Mouse (Mus musculus) spleen, adult 12 weeks (tissue): ENCODE measurements around the gene Nfs1.
"Not testable (repeated sequence)": the region's sequence is repeated elsewhere in the genome, so short reads cannot be mapped to it uniquely, and the experiment has no call there.

Experiments
- DNase-seq: peaks from one replicate; pipeline ENCODE4 v3.0.0; 2022; ENCODE audit warnings: low spot score

Gene Nfs1

GRCm38 (mm10) chr2:156145486-156146130, 1.6 kb upstream of the Nfs1 start:
- DNase-seq, result no peak

GRCm38 (mm10) chr2:156143367-156143766, 619 bp downstream of the Nfs1 start:
- DNase-seq, result peak; percentile 8

GRCm38 (mm10) chr2:156142820-156143219, 1.2 kb downstream of the Nfs1 start:
- no peak for DNase-seq

GRCm38 (mm10) chr2:156135695-156136094, 8.3 kb downstream of the Nfs1 start:
- DNase-seq, result no peak

- DNase-seq, result no peak
Measured at GRCm38 (mm10) chr2:156134161-156134560, 9.8 kb downstream of the Nfs1 start.

GRCm38 (mm10) chr2:156126992-156127391, 17.0 kb downstream of the Nfs1 start, which contains the start of gene Gm28036:
Gene Gm28036, minus strand, starts transcription at chr2:156127092.
- no peak for DNase-seq

GRCm38 (mm10) chr2:156123731-156124130, 20.3 kb downstream of the Nfs1 start:
- no peak for DNase-seq

- no peak for DNase-seq
Measured at GRCm38 (mm10) chr2:156119566-156119965, 24.4 kb downstream of the Nfs1 start.

- DNase-seq, result not testable (repeated sequence)
Measured at GRCm38 (mm10) chr2:156112080-156112423, 31.9 kb downstream of the Nfs1 start.

- DNase-seq, result peak; percentile 87
Measured at GRCm38 (mm10) chr2:156111358-156112079, 32.5 kb downstream of the Nfs1 start, which contains the start of the genes Cpne1 and Rbm12. Gene Cpne1, minus strand, starts transcription at chr2:156111965. Gene Rbm12, minus strand, starts transcription at chr2:156111978.

GRCm38 (mm10) chr2:156110627-156111357, 33.2 kb downstream of the Nfs1 start:
- DNase-seq, result peak; percentile 10

- DNase-seq, result no peak
Measured at GRCm38 (mm10) chr2:156091926-156092325, 52.1 kb downstream of the Nfs1 start.

GRCm38 (mm10) chr2:156089799-156090198, 54.2 kb downstream of the Nfs1 start:
- no peak for DNase-seq

GRCm38 (mm10) chr2:156087391-156088110, 56.4 kb downstream of the Nfs1 start:
- DNase-seq, result no peak

- no peak for DNase-seq
Measured at GRCm38 (mm10) chr2:156084541-156084940, 59.4 kb downstream of the Nfs1 start.

GRCm38 (mm10) chr2:156080391-156080790, 63.6 kb downstream of the Nfs1 start:
- DNase-seq, result no peak

- DNase-seq, result no peak
Measured at GRCm38 (mm10) chr2:156079674-156080073, 64.3 kb downstream of the Nfs1 start.

- DNase-seq, result no peak
Measured at GRCm38 (mm10) chr2:156079183-156079560, 64.8 kb downstream of the Nfs1 start.

- DNase-seq, result no peak
Measured at GRCm38 (mm10) chr2:156078421-156079182, 65.4 kb downstream of the Nfs1 start.

GRCm38 (mm10) chr2:156077461-156077860, 66.5 kb downstream of the Nfs1 start:
- no peak for DNase-seq

- no peak for DNase-seq
Measured at GRCm38 (mm10) chr2:156073725-156074124, 70.3 kb downstream of the Nfs1 start.
